Mouse (Mus musculus) heart, postnatal 25 days (tissue): ENCODE results near the gene Ptprj. TPM values are rescaled to one million over a fixed set of nuclear protein-coding genes. Genes with fewer than 3 reads are reported as not detected.
"Not testable (repeated sequence)": the region's sequence is repeated elsewhere in the genome, so short reads cannot be mapped to it uniquely, and the experiment has no call there.

Experiments used
- DNase-seq: peaks from one replicate; pipeline ENCODE4 v3.0.0; 2022; ENCODE audit warnings: low spot score
- intact Hi-C: fragments of 180-260 bp; cut with DNase I; formaldehyde crosslinking; loops from one replicate; pipeline ENCODE4 v1.15.1; 2025
- total RNA-seq, 2 experiments: library from RNA; stranded (reverse); gene quantifications; 2 replicates each; pipeline ENCODE4 v1.2.3; 2021

Ptprj gene
- total RNA-seq, 2 experiments from 2014 or later = 7.2 to 7.6 TPM

DNA sequence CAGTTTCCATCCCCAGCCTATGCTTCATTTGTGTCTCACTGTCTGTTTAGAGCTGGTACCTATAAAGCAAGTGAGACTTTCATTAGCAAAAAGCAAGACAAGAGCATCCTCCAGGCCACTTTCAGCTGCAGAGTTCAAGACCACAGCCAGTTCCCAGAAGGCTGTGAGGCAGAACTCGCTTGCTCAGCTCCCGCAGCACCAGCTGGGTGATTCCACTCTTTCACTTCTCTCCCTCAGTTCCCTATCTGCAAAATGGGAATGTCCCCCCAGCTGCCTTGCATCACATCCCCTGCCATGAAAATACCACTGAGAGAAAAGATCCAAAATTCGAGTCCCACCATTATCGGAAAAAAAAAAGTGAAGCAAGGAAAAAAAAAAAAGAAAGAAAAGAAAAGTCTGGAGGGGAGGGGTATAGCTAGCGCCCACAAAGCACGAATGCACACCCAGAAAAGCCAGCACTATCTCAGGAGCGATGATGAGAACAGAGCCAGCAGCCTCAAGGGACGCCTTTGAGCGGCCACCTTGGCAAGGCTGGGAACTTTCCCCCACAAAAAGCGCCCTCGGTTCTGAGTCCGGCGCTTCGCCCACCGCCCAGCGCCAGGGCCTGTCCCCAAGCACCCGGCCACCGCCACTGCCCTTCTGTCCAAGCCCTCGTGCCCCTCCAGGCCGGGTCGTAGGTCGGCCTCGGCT, 1.3 kb downstream of the Ptprj start:
- DNase-seq = no peak

DNA sequence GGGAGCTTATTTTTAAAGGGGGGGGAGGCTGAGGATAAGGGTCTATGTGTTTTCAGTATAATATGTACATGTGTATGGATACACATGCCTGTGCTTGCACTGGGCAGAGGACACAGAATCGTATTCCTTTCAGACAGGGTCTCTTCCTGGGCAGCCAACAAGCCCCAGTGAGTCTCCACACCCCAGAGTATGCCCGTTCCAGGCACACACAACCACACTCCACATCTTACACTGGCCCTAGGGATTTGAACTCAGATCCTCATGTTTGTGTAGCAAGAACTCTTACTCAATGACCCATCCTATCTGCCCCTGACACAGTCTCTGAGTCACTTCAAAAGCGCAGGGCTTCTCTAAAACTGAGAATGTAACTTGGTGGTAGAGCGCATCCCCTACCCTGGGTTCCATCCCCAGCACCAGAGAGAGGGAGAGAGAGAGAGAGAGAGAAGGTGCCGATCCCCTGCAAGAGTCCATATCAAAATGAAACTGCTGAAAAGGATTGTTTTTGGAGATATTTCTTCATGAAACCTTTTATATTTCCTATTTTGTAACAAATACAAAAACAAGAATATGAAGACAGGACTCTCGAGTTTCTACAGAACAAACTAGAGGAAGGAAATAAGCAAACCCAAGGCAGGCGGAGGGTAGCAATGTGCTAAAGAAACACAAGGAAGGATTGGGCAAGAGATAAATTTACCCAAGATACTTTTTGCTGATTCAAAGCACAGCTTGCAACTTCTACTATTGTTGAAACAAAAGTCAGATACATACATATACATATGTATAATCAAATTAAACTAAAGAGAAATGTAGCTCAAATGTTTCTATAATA, 2.8 kb downstream of the Ptprj start:
- intact Hi-C loops = loop anchor here (5.0 kb wide), 1 partner anchor 70 kb away; no protein-coding TSS in a partner anchor
- no peak for DNase-seq

More for the DNA sequence above, 1.3 kb downstream of the Ptprj start:
- intact Hi-C loops = loop anchor here (5.0 kb wide), 1 partner anchor 72 kb away; no protein-coding TSS in a partner anchor

GRCm38 (mm10) chr2:90576936-90577335, 3.5 kb downstream of the Ptprj start:
- DNase-seq = no peak

DNA sequence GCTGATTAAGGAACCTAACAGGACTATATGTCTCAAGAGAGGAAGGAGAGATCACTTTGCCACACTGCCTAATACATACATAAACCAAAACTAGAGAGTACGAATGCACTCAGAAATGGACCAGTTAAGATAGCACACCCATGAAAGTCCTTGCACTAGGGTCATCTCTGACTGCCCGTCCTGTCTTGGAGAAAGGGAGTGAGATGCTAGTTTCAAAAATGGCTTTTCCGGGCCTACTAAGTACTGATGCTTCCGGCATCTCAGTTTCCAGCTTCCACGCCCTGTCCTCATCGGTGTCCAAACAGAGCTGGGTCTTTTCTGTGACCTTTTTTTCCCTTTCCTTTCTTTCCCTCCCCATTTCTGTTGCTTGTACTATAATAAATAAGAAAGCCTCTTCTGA, 4.0 kb downstream of the Ptprj start:
- no peak for DNase-seq
- intact Hi-C loops = loop anchor here (5.0 kb wide), 1 partner anchor 69 kb away; no protein-coding TSS in a partner anchor

More at GRCm38 (mm10) chr2:90576936-90577335, 3.5 kb downstream of the Ptprj start:
- intact Hi-C loops = loop anchor here (5.0 kb wide), 1 partner anchor 70 kb away; no protein-coding TSS in a partner anchor

DNA sequence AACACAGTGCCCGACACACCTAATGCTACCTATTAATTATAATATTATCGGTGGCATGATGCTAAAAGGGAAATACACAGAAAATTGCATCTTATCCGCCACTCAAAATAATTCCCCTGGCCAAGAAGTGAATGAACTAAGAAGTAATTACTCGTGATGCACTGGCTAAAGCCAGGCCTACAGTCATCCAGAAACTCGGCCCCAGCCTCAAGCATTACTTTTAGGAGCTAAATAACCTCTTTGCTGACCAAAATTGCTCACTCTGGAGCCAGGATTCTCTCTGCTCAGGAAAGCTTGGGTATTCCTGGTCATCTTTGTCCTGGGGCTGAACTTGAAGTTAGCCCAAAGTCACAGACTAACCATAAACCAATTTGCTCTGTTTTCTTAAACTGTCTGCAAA, 4.7 kb downstream of the Ptprj start:
- intact Hi-C loops = loop anchor here (5.0 kb wide), 1 partner anchor 68 kb away; no protein-coding TSS in a partner anchor
- no peak for DNase-seq

GRCm38 (mm10) chr2:90575116-90575515, 5.3 kb downstream of the Ptprj start:
- intact Hi-C loops = loop anchor here (5.0 kb wide), 1 partner anchor 68 kb away; no protein-coding TSS in a partner anchor
- DNase-seq = no peak

DNA sequence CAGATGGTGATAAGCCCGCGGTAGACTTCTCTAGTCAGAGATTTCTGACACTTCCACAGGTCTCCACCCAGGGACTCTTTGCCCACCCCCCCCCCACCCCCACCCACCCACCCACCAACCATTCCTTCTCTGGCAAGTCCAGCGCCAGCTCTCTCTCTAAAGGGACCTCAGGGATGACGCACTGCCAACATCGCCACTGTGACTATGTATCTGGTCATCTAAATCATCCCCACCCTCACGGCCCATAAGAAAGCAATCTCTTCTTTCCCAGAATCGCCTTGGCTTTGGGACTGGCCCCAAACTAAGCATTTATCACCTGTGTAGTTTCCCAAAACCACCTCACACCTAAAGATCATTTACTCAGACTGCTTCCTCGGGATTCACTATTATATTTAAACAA, 5.9 kb downstream of the Ptprj start:
- DNase-seq = no peak
- intact Hi-C loops = no loop called here

DNA sequence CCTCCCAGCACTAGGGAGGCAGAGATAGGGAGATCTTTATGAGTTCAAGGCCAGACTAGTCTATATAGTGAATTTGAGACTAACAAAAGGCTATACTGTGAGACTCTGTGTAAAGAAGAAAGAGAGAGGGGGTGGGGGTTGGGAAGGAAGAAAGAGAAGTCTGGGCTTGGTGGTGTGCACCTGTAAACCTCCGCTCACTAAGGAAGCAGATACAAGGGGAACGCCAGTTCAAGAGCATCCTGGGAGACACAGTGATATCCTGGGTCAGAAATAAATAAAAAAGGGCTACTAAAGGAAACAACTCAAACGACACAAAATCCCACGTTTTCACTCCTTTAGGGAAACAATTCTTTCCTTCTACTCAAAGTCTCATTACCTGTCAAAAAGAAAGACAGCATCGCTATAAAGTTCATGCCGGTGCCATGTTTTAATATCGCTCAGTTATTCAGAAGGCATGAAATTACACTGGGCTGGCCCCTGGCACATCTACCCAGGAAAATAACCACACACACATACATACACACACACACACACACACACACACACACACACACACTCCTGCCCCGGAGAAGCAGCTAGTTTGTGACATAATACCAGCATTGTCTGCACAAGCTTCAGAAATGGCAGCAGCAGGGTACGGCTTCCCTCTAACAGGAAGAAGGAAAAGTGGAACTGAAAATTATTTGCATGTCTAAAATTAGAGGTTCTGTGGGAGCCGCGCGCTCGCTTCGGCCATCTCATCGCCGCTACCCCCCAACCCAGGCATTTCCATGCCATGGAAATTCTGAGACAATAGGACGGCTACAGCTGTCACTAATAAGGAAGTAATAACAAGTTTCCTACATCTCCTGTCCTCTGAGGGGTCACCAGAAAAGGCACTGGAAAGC, 6.6 kb downstream of the Ptprj start:
- no peak for DNase-seq
- intact Hi-C loops = no loop called here

DNA sequence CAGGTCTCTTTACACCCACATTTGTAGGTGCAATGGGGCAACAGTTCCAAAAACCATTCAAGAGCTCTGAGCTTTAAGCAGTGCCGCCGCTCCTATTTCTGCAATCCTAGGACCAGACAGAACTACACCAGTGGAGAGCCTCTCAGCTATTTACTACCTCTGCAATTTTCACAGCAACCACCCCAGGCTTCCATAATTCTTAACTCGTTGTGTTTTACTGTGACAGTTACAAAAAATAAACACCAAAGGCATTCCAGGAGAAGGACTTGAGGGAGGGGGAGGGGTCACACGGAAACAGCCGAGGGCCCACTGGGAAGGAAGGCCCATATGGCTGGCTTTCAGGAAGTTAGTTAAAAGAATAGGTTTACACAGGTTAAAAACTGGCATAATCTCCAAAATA, 8.3 kb downstream of the Ptprj start:
- intact Hi-C loops = no loop called here
- DNase-seq = no peak

DNA sequence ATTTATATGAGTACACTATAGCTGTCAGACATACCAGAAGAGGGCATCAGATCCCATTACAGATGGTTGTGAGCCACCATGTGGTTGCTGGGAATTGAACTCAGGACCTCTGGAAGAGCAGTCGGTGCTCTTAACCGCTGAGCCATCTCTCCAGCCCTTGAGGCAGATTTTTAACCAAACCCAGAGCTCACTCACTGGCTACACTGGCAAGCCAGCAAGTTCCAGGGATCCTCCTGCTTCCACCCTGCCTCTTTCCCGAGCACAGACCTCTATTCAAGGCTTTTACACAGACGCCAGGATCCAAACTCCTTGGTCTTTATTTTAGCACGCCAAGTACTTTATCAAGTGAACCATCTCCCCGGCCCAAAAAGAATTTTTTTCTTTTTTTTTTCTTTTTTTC, 9.0 kb downstream of the Ptprj start:
- intact Hi-C loops, DNase-seq: not testable (repeated sequence)

GRCm38 (mm10) chr2:90570871-90571270, 9.6 kb downstream of the Ptprj start:
- DNase-seq = no peak
- intact Hi-C loops = no loop called here

- no peak for DNase-seq
- intact Hi-C loops = no loop called here
Measured at GRCm38 (mm10) chr2:90570216-90570615, 10.2 kb downstream of the Ptprj start.

- DNase-seq = no peak
- intact Hi-C loops = no loop called here
Measured at GRCm38 (mm10) chr2:90568961-90569481, 11.4 kb downstream of the Ptprj start.

- DNase-seq = no peak
- intact Hi-C loops = no loop called here
Measured at GRCm38 (mm10) chr2:90568091-90568490, 12.4 kb downstream of the Ptprj start.

GRCm38 (mm10) chr2:90566773-90567528, 13.5 kb downstream of the Ptprj start:
- intact Hi-C loops = no loop called here
- no peak for DNase-seq

GRCm38 (mm10) chr2:90566046-90566445, 14.4 kb downstream of the Ptprj start:
- no peak for DNase-seq
- intact Hi-C loops = no loop called here

DNA sequence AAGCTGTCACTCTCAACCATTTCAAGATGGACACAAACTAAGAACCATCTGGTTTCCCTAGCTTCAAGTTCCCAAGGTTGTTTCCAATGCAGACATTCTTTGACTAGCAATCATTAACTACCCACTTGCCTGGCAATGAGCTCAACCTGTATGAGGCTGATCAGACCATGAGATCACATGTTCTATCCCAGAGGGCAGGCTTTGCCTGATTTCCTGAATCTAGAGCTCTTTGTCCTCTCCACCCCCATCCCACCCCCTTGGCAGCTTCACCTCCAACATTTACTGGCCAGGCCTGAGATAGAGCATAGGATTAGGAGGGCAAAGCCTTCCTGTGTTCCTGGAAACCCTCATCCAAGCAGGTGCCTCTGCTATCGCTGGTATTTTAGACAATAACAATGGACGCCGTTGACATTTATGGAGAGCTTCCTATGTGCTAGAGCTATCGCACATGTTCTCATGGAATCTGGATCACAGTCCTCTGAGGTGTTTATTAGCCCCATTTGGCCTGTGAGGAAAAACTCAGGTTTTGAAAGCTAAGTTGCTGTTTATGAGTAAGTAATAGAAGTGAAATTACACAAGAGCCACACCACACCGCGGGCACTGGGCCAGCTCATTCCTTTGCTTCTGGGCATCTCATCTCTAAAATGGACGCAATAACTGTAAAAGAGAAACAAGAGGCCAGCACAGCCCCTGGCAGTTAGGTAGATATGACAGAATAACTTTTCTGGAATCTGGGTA, 15.1 kb downstream of the Ptprj start:
- intact Hi-C loops = no loop called here
- DNase-seq = no peak

DNA sequence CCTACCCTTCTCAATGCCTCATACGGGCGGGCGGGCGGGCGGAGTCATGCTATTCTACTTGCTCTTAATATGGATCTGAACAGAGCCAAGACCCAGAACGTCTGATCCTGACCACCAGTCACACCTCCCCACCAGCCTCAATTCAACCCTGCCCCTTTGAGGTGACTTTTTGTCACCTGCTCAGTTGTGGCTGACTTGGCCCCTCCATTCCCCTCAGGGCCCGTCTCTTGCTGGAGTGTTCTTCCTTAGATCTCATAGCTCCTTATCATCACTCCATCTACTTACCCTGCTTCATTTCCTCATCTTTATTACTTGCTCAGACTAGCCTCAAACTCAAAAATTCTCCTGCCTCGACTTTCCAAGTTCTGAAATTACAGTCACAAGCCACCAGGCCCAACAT, 15.9 kb downstream of the Ptprj start:
- intact Hi-C loops = no loop called here
- DNase-seq = no peak
